Mouse (Mus musculus) urinary bladder, postnatal 25 days (tissue): ENCODE data around the gene Ddr1.

Experiments
- DNase-seq: peaks from one replicate; pipeline ENCODE4 v3.0.0; 2022; ENCODE audit warnings: low spot score

The Ddr1 gene

GRCm38 (mm10) chr17:35633992-35634391, 70.4 kb downstream of the Ddr1 start:
- DNase-seq, result no peak
